Mouse (Mus musculus) C2C12 (cell line): ENCODE results near the gene Ldlrap1.

Experiments used
- CTCF ChIP-seq: IDR thresholded peaks from one replicate; pipeline ENCODE4 v1.5.1; 2011; ENCODE audit not compliant: control insufficient read depth, insufficient read depth, insufficient read length
- MAX ChIP-seq: IDR thresholded peaks from one replicate; pipeline ENCODE4 v1.6.1; 2011; ENCODE audit warnings: mild to moderate bottlenecking, control low read depth
- USF1 ChIP-seq: IDR thresholded peaks from one replicate; pipeline ENCODE4 v1.6.1; 2011; ENCODE audit warnings: low read depth, mild to moderate bottlenecking, control low read depth, moderate library complexity

- TF ChIP-seq MAX (no peak), CTCF (no peak), USF1 (no peak)
Measured at GRCm38 (mm10) chr4:134734629-134735081, 33.2 kb downstream of the Ldlrap1 start.
